Mouse (Mus musculus) ES-CJ7 (cell line): ENCODE results near the gene Gli1.

Experiments
- DNase-seq: peaks from one replicate; pipeline ENCODE4 v3.0.0; 2011; ENCODE audit warnings: low read depth, low spot score

Gli1 gene

DNA sequence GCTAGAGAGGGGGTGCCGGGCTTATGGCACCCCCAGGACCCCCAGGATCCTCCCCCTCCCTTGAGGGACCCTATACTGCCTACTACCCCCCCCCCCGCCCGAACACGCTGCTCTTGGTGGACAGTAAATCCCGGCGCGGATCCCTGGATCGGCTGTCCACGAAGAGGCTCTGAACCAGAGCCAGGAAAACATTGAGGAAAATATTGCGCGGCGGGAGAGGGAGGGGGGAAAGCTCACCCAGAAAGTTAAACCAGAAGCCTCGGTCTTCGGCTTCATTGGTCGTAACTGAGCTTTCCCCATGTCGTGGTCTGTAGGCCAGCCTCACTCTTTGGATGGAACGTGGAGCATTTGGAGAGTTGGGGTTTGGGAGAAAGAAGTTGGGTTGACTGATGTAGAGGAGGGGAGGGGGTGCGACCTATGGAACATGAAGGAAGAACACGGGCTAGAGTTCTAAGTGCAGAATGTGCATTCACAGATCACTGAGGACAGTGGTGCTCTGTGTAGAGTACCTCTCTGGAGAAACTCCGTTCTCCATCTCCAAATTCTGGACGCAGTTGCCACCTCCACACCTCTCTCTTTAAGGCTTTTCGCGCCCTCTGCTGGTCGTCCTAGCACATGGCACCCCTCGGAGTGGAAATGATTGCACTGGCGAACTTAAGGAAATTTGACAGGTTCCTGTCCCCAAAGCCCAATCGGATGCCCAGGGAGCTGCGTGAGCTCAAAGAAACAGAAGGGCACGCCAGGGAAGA, at the start of gene Gli1:
Gene Gli1, minus strand, starts transcription at position 84 of the 749 bp plus-strand sequence.
- DNase-seq: peak; percentile 95

- DNase-seq: no peak
Observed at GRCm38 (mm10) chr10:127381743-127382134, 40.0 kb upstream of the Gli1 start.

- DNase-seq: peak; percentile 66
Observed at GRCm38 (mm10) chr10:127380767-127381742, 39.3 kb upstream of the Gli1 start.

- DNase-seq: peak; percentile 97
Observed at GRCm38 (mm10) chr10:127380251-127380691, 38.5 kb upstream of the Gli1 start, which contains the start of gene R3hdm2. TSS of gene R3hdm2 (plus strand) at chr10:127380327.

GRCm38 (mm10) chr10:127379654-127380053, 37.9 kb upstream of the Gli1 start:
- no peak for DNase-seq

DNA sequence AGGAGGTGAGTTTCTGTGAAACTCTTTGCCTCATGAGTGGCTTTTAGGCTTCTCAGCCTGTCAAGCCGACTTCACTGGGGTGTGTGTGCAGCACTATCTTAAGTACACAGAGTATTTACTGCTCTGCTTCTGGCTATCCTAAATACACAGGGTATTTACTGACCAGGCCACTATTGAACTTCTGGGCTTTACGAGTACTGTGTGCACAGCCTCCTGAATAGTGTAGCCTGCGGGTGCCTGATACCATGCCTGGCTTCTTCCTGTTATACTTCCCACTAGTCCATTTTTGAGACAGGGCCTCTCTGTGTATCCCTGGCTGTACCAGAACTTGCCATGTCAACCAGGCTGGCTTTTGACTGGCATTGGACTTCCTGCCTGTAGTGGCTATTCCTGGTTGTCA, 35.9 kb upstream of the Gli1 start:
- no peak for DNase-seq

GRCm38 (mm10) chr10:127371023-127371422, 29.2 kb upstream of the Gli1 start:
- no peak for DNase-seq

DNA sequence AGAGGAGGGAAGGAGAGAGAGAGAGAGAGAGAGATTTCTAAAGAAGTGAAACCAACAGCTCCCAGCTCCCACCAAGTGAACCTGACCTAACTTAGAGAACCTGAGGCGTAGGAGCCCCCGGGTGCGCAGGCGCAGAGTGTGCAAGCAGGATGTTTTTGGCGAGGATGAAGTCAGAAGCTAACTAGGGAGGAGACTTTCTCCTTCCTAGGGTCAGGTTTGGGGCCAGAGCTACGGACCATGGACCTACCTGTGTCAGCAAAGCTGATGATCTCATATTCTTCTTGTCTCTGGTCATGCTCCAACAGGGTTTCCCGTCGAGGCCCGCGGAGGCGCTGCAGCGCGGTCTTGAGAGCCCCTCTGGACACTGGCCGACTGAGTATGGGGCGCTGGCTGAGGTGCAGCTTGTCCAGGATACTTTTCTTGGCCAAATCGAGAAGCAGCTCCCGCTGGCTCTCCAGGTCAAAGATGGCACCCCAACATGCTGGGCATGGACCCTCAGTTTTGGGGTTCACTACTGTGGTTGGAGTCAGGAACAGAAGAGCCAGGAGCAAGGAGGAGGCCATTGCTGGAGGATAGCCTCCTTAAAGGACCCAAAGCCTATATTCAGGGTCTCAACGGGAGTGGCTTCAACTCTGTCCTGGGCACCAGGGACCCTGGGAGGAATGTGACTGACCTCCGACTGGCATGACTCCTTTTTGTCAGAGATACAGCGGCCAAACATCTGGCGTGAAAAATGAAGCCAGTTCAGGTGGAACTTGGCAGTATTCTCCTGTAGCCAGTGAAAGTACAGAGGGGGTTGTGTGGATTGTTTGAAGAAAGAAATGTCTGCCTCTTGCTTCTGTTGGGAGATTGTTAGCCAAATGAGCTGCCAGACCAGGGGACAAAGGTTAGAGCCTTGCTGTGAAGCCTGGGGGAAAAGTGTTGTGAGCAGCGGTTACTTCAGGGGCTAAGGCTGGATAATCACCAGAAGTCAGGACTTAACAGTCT, 28.4 kb upstream of the Gli1 start, which contains the start of gene Inhbc:
Gene Inhbc, minus strand, starts transcription at position 598 of the 987 bp plus-strand sequence.
- DNase-seq: no peak

- no peak for DNase-seq
Observed at GRCm38 (mm10) chr10:127368273-127368672, 26.5 kb upstream of the Gli1 start.

DNA sequence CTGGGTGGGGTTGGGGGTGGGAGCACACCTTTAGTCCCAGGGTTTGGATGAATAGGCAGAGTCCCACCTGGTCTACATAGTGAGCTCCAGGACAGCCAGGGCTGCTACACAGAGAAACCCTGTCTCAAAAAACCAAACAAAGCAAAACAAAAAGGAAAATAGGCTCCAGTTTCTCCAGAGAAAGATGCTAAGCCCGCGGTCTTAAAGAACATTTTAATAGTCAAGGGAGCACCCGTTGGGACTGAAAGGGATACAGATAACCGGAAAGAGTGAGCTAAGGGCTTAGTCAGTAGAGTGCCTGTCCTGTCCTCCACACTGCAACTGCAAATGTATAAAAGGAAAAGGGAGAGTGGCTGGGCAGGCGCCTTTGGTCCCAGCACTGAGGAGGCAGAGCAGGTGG, 25.3 kb upstream of the Gli1 start:
- DNase-seq: peak; percentile 59

- no peak for DNase-seq
Observed at GRCm38 (mm10) chr10:127360714-127361113, 18.9 kb upstream of the Gli1 start.

- no peak for DNase-seq
Observed at GRCm38 (mm10) chr10:127355336-127355735, 13.6 kb upstream of the Gli1 start.

DNA sequence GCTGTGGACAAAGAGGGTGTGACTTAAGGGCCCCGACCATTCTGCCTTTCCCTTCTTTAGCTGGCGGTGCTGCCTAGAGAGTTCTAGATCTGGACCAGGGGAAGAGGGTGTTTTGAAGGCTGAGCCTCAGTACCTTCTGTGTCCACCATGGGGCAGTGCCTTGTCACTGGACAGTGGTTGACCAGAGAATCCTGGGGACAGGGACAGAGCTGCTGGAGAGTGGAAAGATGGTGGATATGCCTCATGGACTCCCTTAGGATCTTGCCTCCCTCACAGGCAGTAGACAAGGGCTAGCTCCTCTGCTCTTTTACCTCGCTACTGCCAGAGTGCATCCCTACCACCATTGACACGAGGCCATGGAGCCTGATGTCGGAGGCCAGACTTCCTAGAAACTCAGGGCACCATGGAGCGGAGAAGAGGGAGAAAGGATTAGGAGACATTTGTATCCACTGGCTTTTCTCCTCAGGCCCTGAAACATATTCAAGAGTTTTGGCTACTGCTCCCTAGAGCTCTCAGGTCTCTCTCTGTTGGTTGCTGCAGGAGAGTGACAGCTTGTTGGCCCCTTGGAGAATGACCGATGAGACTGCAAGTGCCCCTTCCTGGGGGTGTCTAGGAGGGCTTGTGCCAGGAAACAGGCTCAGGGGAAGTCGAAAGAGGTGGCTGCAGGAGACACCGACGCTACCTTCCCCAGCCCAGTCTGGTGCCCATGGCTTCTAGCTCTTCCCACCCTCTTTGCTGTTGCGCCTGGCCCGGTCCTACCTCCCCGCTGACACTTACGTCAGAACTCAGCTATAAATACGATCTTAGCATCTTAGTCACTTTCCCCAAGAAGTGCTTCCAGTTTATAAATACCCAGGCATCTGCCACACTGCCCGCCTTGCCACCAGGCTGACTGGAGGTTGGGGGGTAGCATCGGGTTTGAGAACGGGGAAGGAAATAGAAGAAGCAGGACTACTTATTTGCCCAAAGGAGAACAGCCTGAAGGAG, 12.4 kb upstream of the Gli1 start, which contains the start of gene Inhbe:
Gene Inhbe, minus strand, starts transcription at position 503 of the 987 bp plus-strand sequence.
- no peak for DNase-seq

GRCm38 (mm10) chr10:127352766-127353165, 11.0 kb upstream of the Gli1 start:
- DNase-seq: no peak

DNA sequence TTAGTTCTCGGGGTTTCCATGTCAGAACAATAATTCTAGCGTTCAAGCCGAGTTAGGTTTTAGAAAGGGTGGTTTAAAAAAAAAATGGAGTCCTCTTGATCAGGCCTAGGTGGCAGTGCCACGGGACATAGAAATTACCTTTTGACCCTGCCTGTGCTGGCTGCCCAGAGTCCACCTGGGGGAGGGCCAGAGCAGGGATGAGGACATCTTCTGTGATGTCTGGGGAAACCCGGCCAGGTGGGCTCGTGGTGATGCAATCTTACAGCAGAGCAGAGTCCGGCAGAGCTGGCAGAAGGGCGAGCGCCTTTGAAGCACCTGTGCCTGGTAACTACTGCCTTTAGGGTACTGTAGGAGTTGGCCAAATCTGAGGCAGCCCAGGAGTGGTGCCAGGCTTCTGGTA, 10.4 kb upstream of the Gli1 start:
- DNase-seq: no peak

DNA sequence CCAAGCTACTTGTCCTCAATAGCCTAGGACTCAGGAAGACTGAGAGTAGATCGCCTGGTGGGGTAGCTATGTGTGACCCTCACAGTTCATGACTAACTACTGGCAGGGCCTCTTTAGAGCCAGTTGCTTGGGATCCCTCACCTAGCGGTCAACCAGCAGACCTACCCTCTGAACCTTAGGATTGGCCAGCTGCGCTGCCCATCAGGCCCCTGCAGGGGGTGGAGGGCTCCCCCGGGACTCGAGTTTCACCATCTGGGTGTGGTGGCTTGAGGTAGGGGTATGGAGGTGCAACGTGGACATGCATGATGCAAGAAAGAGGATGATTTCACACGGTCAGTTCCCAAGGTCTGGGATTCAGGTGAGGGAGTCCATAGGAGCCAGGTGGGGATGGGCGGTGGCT, 9.9 kb upstream of the Gli1 start:
- DNase-seq: no peak

GRCm38 (mm10) chr10:127351285-127351595, 9.5 kb upstream of the Gli1 start:
- DNase-seq: no peak

DNA sequence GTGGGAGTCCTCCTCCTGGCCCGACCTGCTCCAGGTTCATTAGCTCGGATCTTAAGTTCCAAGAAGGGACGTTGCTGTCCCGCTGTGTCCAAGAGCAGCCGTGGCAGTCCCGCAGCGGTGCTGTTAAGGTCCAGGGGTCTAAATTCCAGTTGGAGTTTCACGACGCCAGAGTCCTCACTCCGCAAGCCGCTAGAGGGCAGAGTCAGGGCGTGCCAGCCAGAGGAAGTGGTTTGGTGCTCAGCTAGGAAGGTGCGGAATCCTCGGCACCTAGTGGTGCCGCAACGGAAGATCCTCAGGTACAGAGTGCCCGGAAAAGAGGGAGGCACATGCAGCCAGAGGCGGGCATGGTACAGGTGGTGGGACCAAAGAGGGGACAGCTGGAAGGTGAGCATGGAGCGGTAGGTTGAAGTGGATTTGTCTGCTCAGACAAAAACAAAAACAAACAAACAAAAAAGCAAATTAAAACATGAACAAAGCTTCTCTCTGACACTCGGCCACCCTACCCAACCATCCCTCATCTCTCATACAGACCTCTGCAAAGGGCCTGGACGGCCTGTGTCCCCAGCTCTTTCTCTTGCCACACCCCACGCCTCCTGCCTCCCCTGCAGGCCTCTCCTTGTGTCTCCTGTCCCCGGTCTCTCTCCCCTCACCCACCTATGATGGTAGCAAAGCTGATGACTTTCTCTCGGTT, 9.0 kb upstream of the Gli1 start:
- peak; percentile 89 for DNase-seq

DNA sequence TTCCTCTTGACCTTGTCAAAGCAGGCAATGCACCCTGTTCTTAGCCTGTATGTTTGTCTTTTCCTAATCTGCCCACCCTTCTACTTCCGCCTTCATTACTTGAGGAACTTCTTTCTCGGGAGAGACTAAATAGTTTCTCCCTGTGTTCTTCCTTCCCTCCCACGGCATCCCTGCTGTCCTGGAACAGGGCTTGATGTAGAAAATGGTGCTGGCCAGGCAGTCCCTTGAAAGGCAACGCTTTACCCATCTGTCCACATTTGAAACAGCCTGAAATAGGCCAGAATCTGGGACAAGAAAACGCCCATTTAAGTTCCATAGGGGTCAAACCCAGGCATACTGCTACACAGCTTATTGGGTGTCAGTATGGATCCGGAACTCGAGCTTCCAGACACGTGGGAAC, 8.0 kb upstream of the Gli1 start:
- DNase-seq: no peak
